ENCODE assay signal across 9 mouse cellular contexts in the genomic region with DNA sequence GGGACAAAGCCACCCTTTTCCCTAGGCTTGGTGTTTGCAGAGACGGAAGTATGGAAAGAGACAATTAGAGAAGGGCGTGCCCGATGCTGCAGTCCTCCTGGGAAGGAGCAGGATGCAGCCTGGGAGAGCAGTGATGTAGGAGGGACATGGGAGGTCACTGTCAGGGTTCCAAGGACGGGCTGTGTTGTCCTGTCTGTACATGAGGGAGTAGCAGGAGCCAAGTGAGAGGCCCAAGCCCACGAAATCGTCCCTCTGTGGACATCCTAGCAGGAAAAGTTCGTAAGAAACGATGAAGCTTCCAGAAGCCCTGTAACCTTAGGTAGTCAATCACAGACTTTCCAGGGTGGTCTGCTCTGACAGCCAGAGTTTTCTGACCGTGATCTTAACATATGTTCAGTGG.
DNase-seq lines count a peak whose midpoint lies in the region; ATAC-seq and TF ChIP-seq lines count a peak whose summit lies in the region.
"Had no signal": no experiment of that assay in that cellular context is flagged by ENCODE, and none has a peak within 500 bp of the region (broad histone marks: within the 10 kb centered on the region; RNA-seq: fewer than 3 reads in every experiment).

No protein-coding gene starts in this region.

- no peak overlapping the region for H3K27ac ChIP-seq in limb, embryonic 14.5 days (replicated peaks; ENCODE audit: low read depth, low read length)

- no peak overlapping the region for H3K4me3 ChIP-seq in limb, embryonic 14.5 days (replicated peaks; ENCODE audit: low read length)

- H3K9me3 ChIP-seq in limb, embryonic 14.5 days (ENCODE audit: control insufficient read depth, low read length), result no peaks in the 10 kb centered on the region

- 39% methylated on average over 9 of the region's 9 CpGs for WGBS in limb, embryonic 14.5 days

- peak; percentile 16 for DNase-seq in urinary bladder, postnatal 25 days (ENCODE audit: low spot score)
- no peak for DNase-seq in urinary bladder, postnatal 10 days (ENCODE audit: low spot score)
- DNase-seq in heart, postnatal 4 days, result peak; percentile 50
- DNase-seq in limb, embryonic 14.5 days (ENCODE audit: low spot score), result peak; percentile 45
- no peak for DNase-seq in layer of hippocampus, postnatal 14 days (ENCODE audit: low spot score in 2 of 2)
- DNase-seq in cerebellum, adult 11 months, result no peak
- no peak for DNase-seq in thymus, postnatal 4 days
- no peak for DNase-seq in left cerebral cortex, adult 8-10 months (ENCODE audit: low spot score in 2 of 2)

- no peaks in the 10 kb centered on the region for H3K36me3 ChIP-seq in limb, embryonic 14.5 days (ENCODE audit: control insufficient read depth, insufficient read depth, low read length)
- H3K36me3 ChIP-seq: G1E had no signal

- TF ChIP-seq POLR2A in limb, embryonic 14.5 days (IDR thresholded peaks at IDR 0.05; ENCODE audit: borderline replicate concordance, extremely low read depth, insufficient read depth, insufficient read length), result no peak

- peaks cover 4% of the 10 kb centered on the region; the same call in 1 of the 2 replicates for H3K4me1 ChIP-seq in limb, embryonic 14.5 days (ENCODE audit: control insufficient read depth, insufficient read depth, low read length)

- no peak overlapping the region for H3K9ac ChIP-seq in limb, embryonic 14.5 days (ENCODE audit: low read depth, low read length, severe bottlenecking)

- H3K4me2 ChIP-seq in limb, embryonic 14.5 days (replicated peaks; ENCODE audit: low read depth, low read length, severe bottlenecking), result no peak overlapping the region

- peak; percentile 60 for ATAC-seq in limb, embryonic 14.5 days (ENCODE audit: low FRiP score, low read depth)

- H3K27me3 ChIP-seq in limb, embryonic 14.5 days (ENCODE audit: control insufficient read depth, insufficient read depth, low read length), result no peaks in the 10 kb centered on the region

Comparison
In these comparisons a context has a peak if more than half of its experiments do, and no peak if none do; other contexts are left out.
1. DNase-seq: peak in urinary bladder, postnatal 25 days (single experiment), heart, postnatal 4 days (single experiment) and limb, embryonic 14.5 days (single experiment); none in urinary bladder, postnatal 10 days (single experiment), layer of hippocampus, postnatal 14 days (0 of 2), cerebellum, adult 11 months (single experiment), thymus, postnatal 4 days (single experiment) and left cerebral cortex, adult 8-10 months (0 of 2).